Mouse (Mus musculus): Measurements from ENCODE around the gene B020031M17Rik. TPM values are rescaled to one million over a fixed set of nuclear protein-coding genes. Genes with fewer than 3 reads are reported as not detected.
"Not testable (repeated sequence)": the region's sequence is repeated elsewhere in the genome, so short reads cannot be mapped to it uniquely, and the experiment has no call there.

The B020031M17Rik gene
- not detected in 2 replicates for polyA plus RNA-seq (2015; fragmentation: Nextera tagmentation; extraction: Ambion mirVana)

- H3K4me1 ChIP-seq (ENCODE audit: control insufficient read depth, insufficient read depth, low read depth, low read length); H3K27me3 ChIP-seq (replicated peaks; ENCODE audit: control insufficient read depth, insufficient read depth, low read length); H3K27ac ChIP-seq (ENCODE audit: low read depth, low read length); H3K9me3 ChIP-seq (ENCODE audit: control insufficient read depth, low read length); H3K4me2 ChIP-seq (ENCODE audit: low read length); H3K4me3 ChIP-seq (ENCODE audit: low read length); H3K36me3 ChIP-seq (ENCODE audit: control insufficient read depth, insufficient read depth, low read length); H3K9ac ChIP-seq (ENCODE audit: low read depth, low read length); ATAC-seq: not testable (repeated sequence)
- WGBS = 82% methylated on average over 3 of the region's 6 CpGs
Observed at GRCm38 (mm10) chr13:119950706-119951105, at the start of gene B020031M17Rik. Gene B020031M17Rik, minus strand, starts transcription at chr13:119950806.

- not testable (repeated sequence) for H3K36me3 ChIP-seq (ENCODE audit: control insufficient read depth, insufficient read depth, low read length); H3K4me2 ChIP-seq (ENCODE audit: low read length); H3K27me3 ChIP-seq (replicated peaks; ENCODE audit: control insufficient read depth, insufficient read depth, low read length); ATAC-seq; H3K27ac ChIP-seq (ENCODE audit: low read depth, low read length); H3K9ac ChIP-seq (ENCODE audit: low read depth, low read length); H3K4me1 ChIP-seq (ENCODE audit: control insufficient read depth, insufficient read depth, low read depth, low read length); H3K9me3 ChIP-seq (ENCODE audit: control insufficient read depth, low read length); H3K4me3 ChIP-seq (ENCODE audit: low read length)
- no CpG with 5 or more reads among the region's 4 CpGs for WGBS
Observed at GRCm38 (mm10) chr13:119999215-119999614, 48.6 kb upstream of the B020031M17Rik start.

DNA sequence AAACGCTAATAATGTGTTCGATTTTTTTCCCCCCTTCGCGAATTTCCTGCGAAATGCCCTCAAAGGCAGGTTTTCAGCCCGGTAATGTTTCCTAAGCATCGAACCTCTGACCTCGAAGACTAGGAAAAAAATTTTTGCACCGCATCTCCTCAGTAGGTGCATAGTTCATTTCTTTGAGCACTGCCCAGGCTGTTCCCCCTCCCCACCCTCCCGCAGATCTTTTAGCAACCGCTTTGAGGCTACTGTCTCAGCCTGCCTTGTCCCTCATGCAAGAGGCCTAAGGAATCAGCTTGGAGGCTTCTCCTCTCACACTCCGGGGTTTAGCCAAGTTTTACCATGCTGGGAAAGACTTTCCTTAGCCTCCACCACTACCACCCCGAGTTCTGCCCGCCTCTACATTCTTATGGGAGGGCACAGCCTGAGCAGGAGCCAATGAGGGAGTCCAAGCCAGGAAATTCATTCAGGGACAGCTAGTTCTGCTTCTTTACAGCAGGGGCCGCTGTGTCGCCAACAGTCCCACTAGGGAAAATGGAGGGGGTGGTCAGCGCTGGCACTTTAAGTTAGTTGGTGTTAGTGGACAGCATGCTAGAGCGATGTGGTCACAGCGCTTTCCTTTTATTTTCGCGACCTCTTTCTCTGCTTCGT lies 48.0 kb upstream of the B020031M17Rik start:
- not testable (repeated sequence) for H3K9me3 ChIP-seq (ENCODE audit: control insufficient read depth, low read length); H3K4me1 ChIP-seq (ENCODE audit: control insufficient read depth, insufficient read depth, low read depth, low read length); H3K27me3 ChIP-seq (replicated peaks; ENCODE audit: control insufficient read depth, insufficient read depth, low read length); H3K9ac ChIP-seq (ENCODE audit: low read depth, low read length); H3K27ac ChIP-seq (ENCODE audit: low read depth, low read length); H3K4me3 ChIP-seq (ENCODE audit: low read length); H3K36me3 ChIP-seq (ENCODE audit: control insufficient read depth, insufficient read depth, low read length); H3K4me2 ChIP-seq (ENCODE audit: low read length)
- no CpG with 5 or more reads among the region's 22 CpGs for WGBS
- ATAC-seq = peak; percentile 73

- ATAC-seq; H3K36me3 ChIP-seq (ENCODE audit: control insufficient read depth, insufficient read depth, low read length); H3K4me2 ChIP-seq (ENCODE audit: low read length); H3K4me1 ChIP-seq (ENCODE audit: control insufficient read depth, insufficient read depth, low read depth, low read length); H3K27ac ChIP-seq (ENCODE audit: low read depth, low read length); H3K9me3 ChIP-seq (ENCODE audit: control insufficient read depth, low read length); H3K4me3 ChIP-seq (ENCODE audit: low read length); H3K9ac ChIP-seq (ENCODE audit: low read depth, low read length); H3K27me3 ChIP-seq (replicated peaks; ENCODE audit: control insufficient read depth, insufficient read depth, low read length): not testable (repeated sequence)
- WGBS = no CpG with 5 or more reads among the region's 10 CpGs
Observed at GRCm38 (mm10) chr13:119991917-119992496, 41.4 kb upstream of the B020031M17Rik start.

- not testable (repeated sequence) for H3K4me3 ChIP-seq (ENCODE audit: low read length); H3K9me3 ChIP-seq (ENCODE audit: control insufficient read depth, low read length); H3K27ac ChIP-seq (ENCODE audit: low read depth, low read length); H3K4me2 ChIP-seq (ENCODE audit: low read length); H3K4me1 ChIP-seq (ENCODE audit: control insufficient read depth, insufficient read depth, low read depth, low read length); H3K27me3 ChIP-seq (replicated peaks; ENCODE audit: control insufficient read depth, insufficient read depth, low read length); H3K36me3 ChIP-seq (ENCODE audit: control insufficient read depth, insufficient read depth, low read length); H3K9ac ChIP-seq (ENCODE audit: low read depth, low read length)
- no CpG with 5 or more reads among the region's 13 CpGs for WGBS
- peak; percentile 56 for ATAC-seq
Observed at GRCm38 (mm10) chr13:119991264-119991663, 40.7 kb upstream of the B020031M17Rik start.

DNA sequence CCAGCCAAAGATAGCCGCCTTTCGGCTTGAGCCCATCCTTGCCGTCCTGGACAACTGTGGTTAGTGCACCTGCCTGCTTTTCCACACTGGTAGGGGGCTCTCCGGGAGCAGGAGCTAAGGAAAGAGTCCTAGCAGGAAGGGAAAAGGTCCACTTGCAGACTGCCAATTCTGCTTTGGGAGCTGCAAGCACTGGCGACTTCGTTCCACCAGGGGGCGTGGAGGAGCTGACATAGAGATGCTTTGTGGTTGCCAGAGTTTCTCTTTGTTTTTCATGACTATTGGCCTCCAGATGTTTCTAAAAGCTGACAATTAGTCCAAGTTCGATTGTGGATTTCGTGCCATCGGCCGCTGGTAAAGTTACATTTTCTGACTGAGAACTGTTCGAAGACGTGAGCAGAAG lies 18.6 kb upstream of the B020031M17Rik start:
- not testable (repeated sequence) for H3K4me3 ChIP-seq (ENCODE audit: low read length); H3K9me3 ChIP-seq (ENCODE audit: control insufficient read depth, low read length); H3K36me3 ChIP-seq (ENCODE audit: control insufficient read depth, insufficient read depth, low read length); H3K27ac ChIP-seq (ENCODE audit: low read depth, low read length); H3K4me2 ChIP-seq (ENCODE audit: low read length); H3K27me3 ChIP-seq (replicated peaks; ENCODE audit: control insufficient read depth, insufficient read depth, low read length); H3K9ac ChIP-seq (ENCODE audit: low read depth, low read length); H3K4me1 ChIP-seq (ENCODE audit: control insufficient read depth, insufficient read depth, low read depth, low read length)
- no CpG with 5 or more reads among the region's 13 CpGs for WGBS
- peak; percentile 61 for ATAC-seq

GRCm38 (mm10) chr13:119968193-119968592 lies 17.6 kb upstream of the B020031M17Rik start:
- not testable (repeated sequence) for H3K36me3 ChIP-seq (ENCODE audit: control insufficient read depth, insufficient read depth, low read length); H3K9me3 ChIP-seq (ENCODE audit: control insufficient read depth, low read length); H3K4me1 ChIP-seq (ENCODE audit: control insufficient read depth, insufficient read depth, low read depth, low read length); H3K9ac ChIP-seq (ENCODE audit: low read depth, low read length); H3K4me2 ChIP-seq (ENCODE audit: low read length); H3K4me3 ChIP-seq (ENCODE audit: low read length); H3K27me3 ChIP-seq (replicated peaks; ENCODE audit: control insufficient read depth, insufficient read depth, low read length); H3K27ac ChIP-seq (ENCODE audit: low read depth, low read length)
- peak; percentile 34; the same call in 1 of the 2 replicates for ATAC-seq
- WGBS = no CpG with 5 or more reads among the region's 14 CpGs

DNA sequence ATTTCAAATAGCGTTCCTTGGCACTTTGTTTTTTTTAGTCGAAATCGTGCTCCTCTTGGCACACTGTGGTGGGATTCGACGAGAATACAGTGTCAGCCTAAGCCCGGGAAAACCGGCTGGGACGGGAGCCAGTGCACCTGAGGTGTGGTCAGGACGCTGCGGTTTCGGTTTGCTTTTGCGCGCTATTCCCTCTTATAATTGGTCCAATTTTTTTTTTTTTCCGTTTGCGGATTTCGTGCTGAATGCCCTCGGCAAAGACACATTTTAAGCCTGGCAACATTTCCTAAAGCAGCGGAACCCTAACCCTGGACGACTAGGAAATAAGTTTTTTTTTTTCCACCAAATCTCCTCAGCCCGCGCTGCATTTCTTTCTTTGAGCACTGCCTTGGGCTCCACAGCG lies 15.4 kb upstream of the B020031M17Rik start:
- H3K27ac ChIP-seq (ENCODE audit: low read depth, low read length); H3K36me3 ChIP-seq (ENCODE audit: control insufficient read depth, insufficient read depth, low read length); H3K9me3 ChIP-seq (ENCODE audit: control insufficient read depth, low read length); H3K4me2 ChIP-seq (ENCODE audit: low read length); H3K4me1 ChIP-seq (ENCODE audit: control insufficient read depth, insufficient read depth, low read depth, low read length); ATAC-seq; H3K9ac ChIP-seq (ENCODE audit: low read depth, low read length); H3K27me3 ChIP-seq (replicated peaks; ENCODE audit: control insufficient read depth, insufficient read depth, low read length); H3K4me3 ChIP-seq (ENCODE audit: low read length): not testable (repeated sequence)
- WGBS = 1% methylated on average over 19 of the region's 22 CpGs

DNA sequence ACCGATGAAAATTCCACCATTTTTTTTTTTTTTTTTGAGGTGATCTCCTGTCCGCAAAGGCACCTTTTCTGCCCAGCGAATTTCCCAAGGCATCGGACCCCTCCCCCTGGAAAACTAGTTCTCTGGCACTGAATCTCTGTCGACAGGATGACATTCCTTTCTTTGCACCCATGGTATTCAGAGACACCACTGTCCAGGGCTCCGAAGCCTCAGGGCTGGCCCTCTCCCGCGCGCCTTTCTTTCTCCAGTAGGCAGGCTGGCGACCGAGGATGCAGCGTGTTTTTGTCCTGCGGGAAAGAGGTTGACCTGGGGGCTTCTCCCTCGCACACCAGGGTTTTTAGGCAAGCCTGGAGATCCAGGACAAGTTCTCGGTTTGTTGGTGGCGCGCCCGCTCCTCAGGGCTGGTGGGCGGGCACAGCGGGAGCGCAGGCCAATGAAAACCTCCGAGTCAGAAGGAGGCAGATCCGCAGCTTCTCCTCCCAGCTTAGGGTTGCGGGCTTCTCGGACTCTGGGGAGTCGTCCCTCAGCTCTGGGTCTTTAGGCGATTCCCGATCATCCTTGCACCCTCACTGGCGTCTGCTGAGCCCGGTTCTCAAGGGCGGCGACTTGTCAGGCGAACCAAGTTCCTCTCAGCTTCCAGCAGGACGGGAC lies 14.8 kb upstream of the B020031M17Rik start:
- H3K4me3 ChIP-seq (ENCODE audit: low read length); H3K36me3 ChIP-seq (ENCODE audit: control insufficient read depth, insufficient read depth, low read length); H3K27ac ChIP-seq (ENCODE audit: low read depth, low read length); H3K9ac ChIP-seq (ENCODE audit: low read depth, low read length); H3K4me2 ChIP-seq (ENCODE audit: low read length); H3K4me1 ChIP-seq (ENCODE audit: control insufficient read depth, insufficient read depth, low read depth, low read length); H3K9me3 ChIP-seq (ENCODE audit: control insufficient read depth, low read length); H3K27me3 ChIP-seq (replicated peaks; ENCODE audit: control insufficient read depth, insufficient read depth, low read length): not testable (repeated sequence)
- 0% methylated on average over 6 of the region's 34 CpGs for WGBS
- ATAC-seq = peak; percentile 58; the same call in 1 of the 2 replicates
